Mouse (Mus musculus) thymus, adult 2 months (tissue): ENCODE results near the gene Tfpt. TPM values are rescaled to one million over a fixed set of nuclear protein-coding genes. Genes with fewer than 3 reads are reported as not detected.

Experiments
- DNase-seq: peaks from one replicate; pipeline ENCODE4 v3.0.0; 2021
- H3K27ac ChIP-seq: fragments of 200-500 bp; 2 replicates; pipeline ENCODE4 v1.5.1; 2012; ENCODE audit warnings: low read length, control low read depth; ENCODE audit not compliant: control insufficient read depth, insufficient read depth
- H3K27me3 ChIP-seq: fragments of 200-500 bp; 2 replicates; pipeline ENCODE4 v1.6.1; 2012; ENCODE audit warnings: mild to moderate bottlenecking, low read length, moderate library complexity, mixed read lengths; ENCODE audit not compliant: control insufficient read depth, insufficient read depth
- H3K36me3 ChIP-seq: fragments of 200-500 bp; 2 replicates; pipeline ENCODE4 v1.6.1; 2012; ENCODE audit warnings: mild to moderate bottlenecking, low read length, moderate library complexity; ENCODE audit not compliant: control insufficient read depth, insufficient read depth
- H3K4me1 ChIP-seq: fragments of 200-500 bp; replicated peaks from 2 replicates; pipeline ENCODE4 v1.6.1; 2012; ENCODE audit warnings: low read length; ENCODE audit not compliant: control insufficient read depth, insufficient read depth
- H3K4me3 ChIP-seq: fragments of 200-500 bp; 2 replicates; pipeline ENCODE4 v1.5.1; 2012; ENCODE audit warnings: mild to moderate bottlenecking, low read length, control low read depth, moderate library complexity; ENCODE audit not compliant: control insufficient read depth, insufficient read depth
- CTCF ChIP-seq: fragments of 200-500 bp; IDR thresholded peaks from 2 replicates; pipeline ENCODE4 v1.5.1; 2012; ENCODE audit warnings: mild to moderate bottlenecking, control low read depth, low read length, moderate library complexity, borderline replicate concordance; ENCODE audit not compliant: control insufficient read depth, poor library complexity, insufficient read depth; ENCODE audit errors: extremely low read depth
- POLR2A ChIP-seq: fragments of 200-500 bp; IDR thresholded peaks from 2 replicates; pipeline ENCODE4 v1.6.1; 2012; ENCODE audit warnings: mild to moderate bottlenecking, low read length, control low read depth, moderate library complexity; ENCODE audit not compliant: control insufficient read depth, poor library complexity, insufficient read depth; ENCODE audit errors: extremely low read depth
- WGBS: fragments of 180-500 bp; shearing (Covaris S2); methylation state at CpG from one replicate; pipeline ENCODE4 v1.1.7; 2018; 5-methylcytosine and 5-hydroxymethylcytosine counted together
- polyA plus RNA-seq: library from polyadenylated mRNA; depleted of rRNA; stranded (reverse); fragments of >200 nt; gene quantifications from 2 replicates; pipeline ENCODE4 v1.2.3, GENCODE M21; 2012

The Tfpt gene
- polyA plus RNA-seq, 1 experiment: 9.4 TPM

GRCm38 (mm10) chr7:3585763-3586162 is 44.0 kb downstream of the Tfpt start:
- TF ChIP-seq POLR2A (no peak), CTCF (no peak)
- no peak overlapping the region for H3K27ac ChIP-seq
- H3K36me3 ChIP-seq: no peaks in the 10 kb centered on the region
- no peaks in the 10 kb centered on the region for H3K4me1 ChIP-seq
- no peak for DNase-seq
- no peaks in the 10 kb centered on the region for H3K27me3 ChIP-seq
- no peak overlapping the region for H3K4me3 ChIP-seq
- WGBS: 37% methylated on average over 6 of the region's 6 CpGs

DNA sequence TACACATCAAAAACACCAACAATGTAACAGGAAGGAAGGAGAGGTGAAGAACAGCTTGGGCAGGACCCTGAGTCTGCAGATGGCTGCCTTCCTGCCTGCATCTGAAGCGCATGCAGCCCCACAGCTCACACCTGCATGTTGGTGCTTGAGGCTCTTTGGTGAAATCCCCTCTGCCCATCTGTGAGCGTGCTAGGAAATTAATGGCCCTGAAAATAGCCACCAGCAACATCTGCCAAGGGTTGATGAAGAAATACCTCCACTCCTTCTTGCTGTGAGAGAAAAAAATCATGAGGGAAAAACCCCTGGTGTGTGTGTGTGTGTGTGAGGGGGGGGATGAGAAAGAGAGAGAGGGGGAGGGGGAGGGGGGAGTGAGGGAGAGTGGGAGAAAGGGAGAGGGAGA is 49.7 kb downstream of the Tfpt start:
- Histone ChIP-seq H3K4me3 (no peak overlapping the region), H3K36me3 (no peaks in the 10 kb centered on the region), H3K27me3 (no peaks in the 10 kb centered on the region), H3K27ac (no peak overlapping the region), H3K4me1 (no peaks in the 10 kb centered on the region; the same call in 1 of the 2 replicates)
- WGBS: 7% methylated on average over 2 of the region's 2 CpGs
- TF ChIP-seq POLR2A (no peak), CTCF (no peak)
- no peak for DNase-seq

- no peaks in the 10 kb centered on the region for H3K27me3 ChIP-seq
- no peak for TF ChIP-seq POLR2A
- no peak for TF ChIP-seq CTCF
- no peak overlapping the region for H3K27ac ChIP-seq
- DNase-seq: no peak
- no peaks in the 10 kb centered on the region; the same call in 1 of the 2 replicates for H3K4me1 ChIP-seq
- H3K4me3 ChIP-seq: no peak overlapping the region
- 79% methylated on average over 6 of the region's 6 CpGs for WGBS
- no peaks in the 10 kb centered on the region for H3K36me3 ChIP-seq
Observed at GRCm38 (mm10) chr7:3578952-3579546, 50.7 kb downstream of the Tfpt start.

DNA sequence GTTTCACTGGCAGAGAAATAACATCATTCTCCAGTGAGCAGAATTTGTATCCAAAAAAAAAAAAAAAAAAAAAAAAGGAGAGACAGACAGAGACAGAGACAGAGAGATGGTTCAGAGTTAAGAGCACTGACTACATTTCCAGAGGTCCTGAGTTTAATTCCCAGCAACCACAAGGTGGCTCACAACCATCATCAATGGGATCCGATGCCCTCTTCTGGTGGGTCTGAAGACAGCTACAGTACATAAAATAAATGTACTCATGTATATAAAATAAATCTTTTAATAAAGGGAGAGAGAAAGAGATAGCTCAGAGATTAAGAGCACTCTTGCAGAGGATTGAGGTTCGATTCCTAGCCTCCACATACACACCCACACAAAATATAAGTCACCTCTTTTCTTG is 51.5 kb downstream of the Tfpt start:
- Histone ChIP-seq H3K27me3 (no peaks in the 10 kb centered on the region), H3K27ac (no peak overlapping the region), H3K36me3 (no peaks in the 10 kb centered on the region), H3K4me1 (no peaks in the 10 kb centered on the region; the same call in 1 of the 2 replicates), H3K4me3 (no peak overlapping the region)
- no peak for DNase-seq
- WGBS: 90% methylated on average over 2 of the region's 2 CpGs
- no peak for TF ChIP-seq POLR2A
- no peak for TF ChIP-seq CTCF

GRCm38 (mm10) chr7:3576354-3577124 is 53.2 kb downstream of the Tfpt start:
- Histone ChIP-seq H3K4me1 (no peaks in the 10 kb centered on the region; the same call in 1 of the 2 replicates), H3K27me3 (no peaks in the 10 kb centered on the region), H3K27ac (no peak overlapping the region), H3K4me3 (no peak overlapping the region), H3K36me3 (no peaks in the 10 kb centered on the region)
- no peak for DNase-seq
- no peak for TF ChIP-seq POLR2A
- no peak for TF ChIP-seq CTCF
- WGBS: 84% methylated on average over 5 of the region's 5 CpGs

DNA sequence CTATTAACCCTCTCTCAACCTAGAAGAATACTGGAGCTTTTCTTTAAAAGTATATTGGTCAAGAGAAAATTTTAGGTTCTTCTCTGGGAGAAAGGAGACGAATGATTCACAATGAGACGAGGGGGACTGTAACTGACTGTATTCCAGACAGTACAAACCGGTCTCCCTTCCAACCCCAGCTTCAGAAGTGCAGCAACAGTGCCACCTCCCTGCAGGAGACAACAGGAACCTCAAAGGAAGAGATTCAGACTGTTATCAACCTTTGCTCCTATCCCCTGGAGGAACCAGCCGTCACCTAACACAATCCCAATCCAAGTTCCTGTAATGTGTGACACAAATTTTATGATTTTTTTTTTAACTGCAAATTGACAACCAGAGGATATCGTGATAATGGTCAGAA is 55.5 kb downstream of the Tfpt start:
- no peak overlapping the region for H3K4me3 ChIP-seq
- no peak for DNase-seq
- no peaks in the 10 kb centered on the region for H3K36me3 ChIP-seq
- no peaks in the 10 kb centered on the region for H3K27me3 ChIP-seq
- no peak overlapping the region for H3K27ac ChIP-seq
- whole genome bisulfite sequencing: 63% methylated on average over 5 of the region's 5 CpGs
- TF ChIP-seq POLR2A (no peak), CTCF (no peak)
- H3K4me1 ChIP-seq: no peaks in the 10 kb centered on the region
